Mouse (Mus musculus) G1E (cell line): ENCODE data around the gene Cd3eap.

Source experiments
- CTCF ChIP-seq: IDR thresholded peaks from 2 replicates; pipeline ENCODE4 v1.5.1; 2012; ENCODE audit warnings: low read depth, low read length, inconsistent platforms, mixed read lengths
- GATA1 ChIP-seq: IDR thresholded peaks from 2 replicates; pipeline ENCODE4 v1.6.1; 2012; ENCODE audit warnings: borderline replicate concordance, low read length, inconsistent platforms, mixed read lengths

DNA sequence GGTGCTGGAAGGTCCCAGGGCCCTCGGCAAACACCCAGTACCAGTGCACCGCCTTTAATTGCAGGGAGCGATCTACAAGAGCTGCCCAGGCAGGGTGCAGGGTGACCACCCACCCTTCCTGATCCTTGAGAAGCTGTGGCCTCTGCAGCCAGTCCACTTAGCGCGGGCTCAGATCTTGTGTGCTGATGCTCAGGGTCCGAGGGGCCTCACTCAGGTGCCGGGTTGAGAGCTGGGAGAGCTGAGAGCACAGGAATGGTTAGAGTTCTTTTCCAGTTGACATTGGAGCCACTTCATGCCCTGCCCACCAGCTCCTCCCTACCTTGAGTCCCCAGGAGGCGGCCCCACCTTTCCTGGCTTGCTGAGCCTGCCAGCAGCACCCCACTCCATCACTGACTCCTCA, 35.2 kb upstream of the Cd3eap start:
- no peak for TF ChIP-seq CTCF
- no peak for TF ChIP-seq GATA1
